Mouse (Mus musculus) cerebellum, adult 18-20 months (tissue): ENCODE results near the gene Col4a1.

Experiments
- DNase-seq, 2 experiments: peaks; one replicate each; pipeline ENCODE4 v3.0.0; 2021

The Col4a1 gene

DNA sequence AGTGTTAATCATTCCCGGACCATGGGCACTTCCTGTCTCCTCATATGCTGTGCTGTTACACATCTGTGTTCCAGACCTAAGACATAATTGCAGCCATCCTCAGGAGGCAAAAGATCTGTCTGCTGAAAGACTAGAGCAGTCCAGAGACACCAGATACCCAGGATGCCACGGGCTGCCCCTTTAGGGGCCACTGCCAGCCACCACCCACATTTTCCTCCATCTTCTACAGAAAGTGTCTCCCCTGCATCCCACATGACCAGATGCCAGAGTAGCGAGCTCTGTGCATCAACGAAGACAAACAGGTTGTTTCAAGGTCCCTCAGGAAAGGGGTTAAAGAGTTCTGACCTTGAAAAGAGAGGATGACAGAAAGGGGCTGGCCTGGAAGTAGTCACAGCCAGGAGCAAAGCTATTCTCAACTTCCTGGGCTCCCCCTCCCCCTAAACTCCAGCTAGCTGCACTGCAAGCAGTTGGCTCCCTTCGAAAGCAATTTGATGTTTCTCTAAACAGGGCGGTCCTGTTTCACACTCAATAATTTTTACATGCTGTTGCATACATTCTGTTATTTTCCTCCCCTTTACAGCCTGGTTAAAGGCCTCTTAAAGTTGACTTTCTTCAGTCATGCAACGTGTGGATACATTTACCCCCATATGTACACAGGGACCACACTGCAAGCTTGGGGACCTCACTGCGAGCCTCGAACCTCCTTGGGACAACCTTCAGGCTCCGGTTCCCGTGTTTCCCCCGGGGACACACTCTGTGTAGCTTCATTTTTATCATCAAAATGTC, 13.9 kb downstream of the Col4a1 start:
- no peak for DNase-seq

DNA sequence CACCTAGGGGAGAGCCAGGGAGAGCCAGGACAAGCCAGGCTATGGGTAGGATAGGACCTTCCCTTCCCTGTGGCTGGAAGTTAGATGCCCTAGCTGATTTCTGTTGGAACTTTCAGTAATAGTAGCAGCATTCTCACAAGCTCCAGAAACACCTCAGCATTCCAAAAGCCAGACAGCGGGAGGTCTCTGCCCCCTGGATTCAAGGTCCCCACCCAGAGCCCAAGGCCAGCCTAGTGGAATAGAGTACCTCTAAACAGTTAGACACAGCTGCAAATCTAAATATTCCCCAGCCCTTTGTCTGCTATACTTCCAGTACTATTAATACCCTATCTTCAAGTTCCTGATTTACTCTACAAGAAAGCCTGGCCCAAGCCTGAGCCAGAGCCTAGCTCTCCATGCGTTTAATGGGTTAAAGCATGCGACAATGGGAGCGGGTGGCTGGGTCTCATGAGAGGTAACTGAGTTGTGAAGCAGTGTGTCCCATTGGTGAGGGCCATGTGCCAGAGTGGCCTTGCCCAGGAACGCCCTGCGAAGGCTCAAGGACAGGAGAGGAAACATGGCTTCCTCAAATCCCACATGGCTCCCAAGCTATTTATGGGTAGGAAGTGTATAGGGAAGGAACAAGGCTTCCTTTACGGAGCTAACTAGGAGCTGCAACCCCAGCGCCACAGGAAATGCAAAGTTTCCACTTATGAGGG, 15.3 kb downstream of the Col4a1 start:
- no peak for DNase-seq

DNA sequence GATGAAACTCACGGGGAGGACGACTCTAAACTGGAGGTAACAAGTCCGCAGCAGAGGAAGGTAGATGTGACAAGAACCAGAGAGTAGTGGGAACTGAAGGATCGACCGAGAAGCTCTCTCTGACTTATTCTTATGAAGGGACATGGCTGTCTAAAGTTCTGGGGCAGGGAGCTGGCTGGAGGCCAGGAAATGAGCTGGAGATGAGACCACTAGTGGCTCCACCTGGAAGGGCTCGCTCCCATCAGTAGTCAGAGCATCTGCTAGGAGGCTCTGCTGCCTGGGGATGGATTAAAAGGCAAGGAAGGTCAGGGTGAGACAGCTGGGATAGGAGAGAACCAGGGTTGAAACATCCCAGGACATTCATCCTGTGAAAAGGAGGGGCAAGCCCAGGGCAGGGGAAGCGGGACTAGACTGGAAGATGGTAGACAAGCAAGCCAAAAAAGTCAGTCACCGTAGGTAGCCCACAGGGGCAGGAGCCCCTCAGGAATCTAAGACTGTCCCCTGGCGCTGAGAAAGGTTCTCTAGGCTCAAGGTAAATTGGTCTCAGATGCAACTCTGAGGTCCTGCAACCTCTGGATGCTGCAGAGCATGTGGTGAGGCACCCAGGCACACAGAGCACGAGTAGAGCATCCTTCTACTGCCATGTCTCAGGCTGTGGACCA, 16.2 kb downstream of the Col4a1 start:
- no peak for DNase-seq

DNA sequence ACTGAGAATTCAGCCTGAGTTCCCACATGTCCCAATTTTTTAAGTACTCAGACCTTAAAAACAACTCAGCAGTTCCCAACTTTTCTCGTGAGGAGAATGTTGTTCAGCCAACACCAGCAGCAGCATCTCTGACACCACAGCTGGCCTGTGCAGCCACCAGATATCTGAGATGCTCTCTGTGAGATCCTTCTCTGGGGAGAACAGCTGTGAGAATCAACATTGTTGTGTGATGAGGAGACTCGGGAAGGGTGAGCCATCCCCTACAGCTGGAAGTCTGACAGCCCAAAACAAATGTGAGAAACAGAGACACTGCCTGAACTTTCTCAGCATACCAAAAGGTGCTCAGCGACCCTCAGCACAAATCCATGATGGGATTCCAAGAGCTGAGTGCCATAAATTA, 20.0 kb downstream of the Col4a1 start:
- DNase-seq = no peak

DNA sequence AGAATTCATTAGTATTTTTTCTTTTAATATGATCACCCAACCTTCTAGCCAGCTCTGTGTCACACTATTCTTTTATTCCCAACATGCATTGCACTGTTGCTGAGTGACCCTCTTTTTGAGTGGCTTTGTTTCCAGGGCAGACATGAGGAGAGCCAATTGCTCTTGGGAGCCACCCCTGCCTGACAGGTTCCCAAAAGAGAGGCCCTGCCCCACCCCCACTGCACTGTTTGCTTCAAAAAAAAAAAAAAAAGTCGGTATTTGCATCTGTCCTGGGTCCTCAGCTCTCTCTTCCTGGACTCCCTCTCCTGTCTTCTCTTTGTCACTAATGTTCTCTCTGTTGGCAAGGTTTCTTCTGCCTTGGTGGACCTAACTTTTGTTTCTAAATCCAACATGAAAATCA, 22.1 kb downstream of the Col4a1 start:
- DNase-seq = no peak

DNA sequence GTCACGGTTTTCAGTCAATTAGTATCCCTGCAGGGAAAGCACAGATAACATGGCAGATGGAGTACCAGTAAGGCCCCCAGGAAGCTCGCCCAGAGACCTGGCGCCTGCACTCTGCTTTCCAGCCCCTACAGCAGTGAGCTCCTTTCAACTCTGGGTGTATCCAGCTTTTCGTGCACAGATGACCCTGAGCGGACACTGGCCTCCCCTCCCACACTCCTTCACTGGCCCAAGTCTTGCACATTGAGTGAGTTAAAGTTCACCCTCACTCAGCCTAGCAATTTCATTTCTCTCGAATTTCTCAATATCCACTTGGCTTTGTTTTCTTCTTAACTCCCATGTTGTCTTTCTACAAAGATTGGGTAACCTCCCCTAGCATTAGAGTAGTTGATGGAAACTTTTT, 24.3 kb downstream of the Col4a1 start:
- no peak for DNase-seq

- DNase-seq = no peak
These were observed 25.5 kb downstream of the Col4a1 start for GRCm38 (mm10) chr8:11287139-11287538.

DNA sequence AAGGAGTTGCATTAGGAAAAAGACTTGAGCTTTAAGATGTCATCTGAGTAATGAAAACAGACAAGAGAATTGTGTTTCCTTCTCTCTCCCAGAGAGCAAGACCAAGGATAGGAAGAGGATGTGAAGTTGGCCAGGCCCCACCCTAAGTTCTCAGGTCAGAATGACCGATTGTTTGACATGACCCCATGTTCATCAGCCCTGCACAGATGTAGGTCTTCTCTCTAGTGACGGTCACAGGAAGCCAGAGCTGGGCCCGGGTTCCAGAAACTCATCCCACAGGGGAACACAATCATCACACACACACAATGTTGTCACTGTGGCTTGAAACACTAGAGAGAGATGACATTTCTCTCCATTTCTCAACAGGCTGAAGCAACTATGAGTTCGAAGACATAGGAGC, 27.2 kb downstream of the Col4a1 start:
- no peak for DNase-seq

GRCm38 (mm10) chr8:11283217-11283616, 29.4 kb downstream of the Col4a1 start:
- DNase-seq = no peak

DNA sequence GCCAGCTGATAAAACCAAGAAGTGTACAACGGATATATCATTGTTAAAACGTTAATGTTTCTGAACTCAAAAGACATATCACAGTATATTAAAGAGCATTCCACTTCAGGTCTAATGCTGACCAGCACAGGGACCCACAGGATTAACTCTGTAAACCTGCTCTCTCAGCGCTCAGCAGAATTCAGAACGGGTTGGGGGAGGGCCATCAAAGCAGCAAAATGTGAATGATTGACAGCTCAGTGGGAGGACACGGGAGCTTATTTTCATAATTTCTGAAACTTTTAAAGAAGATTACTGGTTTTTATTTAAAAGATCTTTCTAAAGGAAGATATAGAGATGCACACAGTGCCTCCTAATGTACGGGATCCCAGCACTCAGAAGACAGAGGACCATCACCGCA, 29.9 kb downstream of the Col4a1 start:
- DNase-seq = no peak

- DNase-seq = no peak
These were observed 30.5 kb downstream of the Col4a1 start for GRCm38 (mm10) chr8:11282139-11282538.

DNA sequence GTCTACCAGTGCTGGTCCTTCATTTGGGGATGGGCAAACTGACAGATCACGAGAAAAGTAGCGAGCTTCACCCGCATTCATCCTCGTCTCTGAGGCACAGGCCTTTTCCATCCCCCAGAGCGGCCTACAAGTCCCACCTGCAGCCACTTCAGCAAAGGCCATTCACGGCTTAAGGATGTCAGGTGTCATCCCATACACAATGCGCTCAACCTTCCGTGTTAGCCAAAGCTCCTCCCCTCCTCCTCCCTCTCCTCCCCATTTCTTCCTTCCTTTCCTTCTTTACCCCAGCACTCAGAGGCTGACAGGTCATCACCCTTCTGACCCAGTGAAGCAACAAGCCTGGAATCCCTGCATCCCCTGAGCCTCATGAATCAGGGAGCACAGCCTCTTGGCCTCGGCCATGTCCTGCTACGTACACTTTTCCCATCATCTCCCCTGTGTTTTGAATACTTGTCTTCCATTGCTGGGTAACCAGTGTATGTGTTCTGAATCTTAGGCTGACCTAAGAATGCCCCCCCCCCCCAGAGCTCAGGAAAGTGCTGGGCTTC, 31.8 kb downstream of the Col4a1 start:
- no peak for DNase-seq

- no peak for DNase-seq
These were observed 33.3 kb downstream of the Col4a1 start for GRCm38 (mm10) chr8:11279296-11279826.

GRCm38 (mm10) chr8:11278101-11278611, 34.5 kb downstream of the Col4a1 start:
- DNase-seq = no peak

DNA sequence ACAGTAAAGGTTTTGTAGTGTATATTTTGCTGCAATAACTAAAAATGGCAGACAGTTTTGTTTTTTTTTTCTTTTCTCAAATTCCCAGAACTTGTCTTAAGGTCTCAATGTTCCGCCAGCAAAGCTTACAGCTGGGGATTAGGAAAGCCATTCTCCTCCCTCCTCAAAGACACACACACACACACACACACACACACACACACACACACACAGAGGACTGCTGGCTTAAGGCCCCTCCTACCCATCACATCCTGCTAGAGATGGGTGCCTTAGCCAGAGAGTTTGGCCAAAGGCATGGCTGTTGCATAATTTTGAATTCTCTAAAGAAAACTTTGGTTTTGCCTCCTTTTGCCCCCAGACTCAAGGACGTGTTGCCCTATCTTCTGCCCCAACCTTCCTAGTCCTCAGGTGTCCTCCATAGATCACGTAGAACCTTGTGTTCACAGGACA, 35.0 kb downstream of the Col4a1 start:
- DNase-seq = no peak

DNA sequence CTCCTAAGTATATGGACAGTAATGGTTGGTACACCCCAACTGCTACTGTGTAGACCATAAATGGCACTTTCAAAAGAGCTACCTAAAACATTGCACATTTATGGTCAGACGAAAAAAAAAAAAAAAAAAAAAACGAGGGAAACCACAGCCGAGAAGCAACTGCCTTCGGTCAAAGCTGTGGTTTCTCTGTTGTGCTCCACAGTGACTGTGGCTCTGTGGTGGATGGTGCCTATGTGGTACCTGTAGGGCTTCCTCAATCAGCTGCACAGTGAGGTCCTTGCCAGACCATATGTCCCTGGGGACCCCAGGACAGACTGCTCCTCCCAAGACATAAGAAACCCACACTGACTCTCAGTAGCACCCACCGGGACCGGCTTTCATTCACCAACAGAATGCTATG, 36.3 kb downstream of the Col4a1 start:
- DNase-seq = no peak

GRCm38 (mm10) chr8:11274415-11274814, 38.2 kb downstream of the Col4a1 start:
- DNase-seq = no peak

DNA sequence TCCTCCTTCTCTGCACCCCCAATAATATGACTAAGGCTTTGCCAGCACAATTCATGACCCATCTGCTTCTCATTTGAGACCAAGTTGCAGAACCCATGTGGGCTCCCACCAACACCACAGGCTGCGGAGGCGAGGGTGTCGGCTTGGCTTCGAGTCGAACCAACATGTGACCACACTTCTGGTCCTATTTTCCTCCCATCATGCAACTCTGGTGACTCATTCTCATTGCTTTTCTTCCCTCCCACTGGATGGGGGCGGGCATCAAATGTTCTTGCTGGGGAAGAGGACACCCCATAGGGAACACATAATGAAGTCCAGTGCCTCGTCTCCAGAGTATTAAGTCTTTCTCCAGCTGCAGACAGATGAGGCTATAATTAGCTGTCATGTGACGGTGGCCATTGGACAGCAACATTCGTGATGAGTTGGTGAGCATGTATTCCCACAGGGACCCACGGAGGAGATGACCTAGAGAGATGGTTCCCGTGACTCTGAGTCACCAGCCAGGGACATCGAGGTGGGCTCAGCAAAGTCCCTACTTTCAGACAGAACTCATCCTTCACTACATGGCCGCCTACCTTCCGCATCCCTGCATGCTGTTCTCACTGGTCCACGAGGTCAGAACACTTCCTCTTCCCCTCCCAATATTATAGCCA, 39.0 kb downstream of the Col4a1 start:
- DNase-seq = no peak

- DNase-seq = no peak
These were observed 40.4 kb downstream of the Col4a1 start for GRCm38 (mm10) chr8:11272205-11272604.

GRCm38 (mm10) chr8:11270826-11271225, 41.8 kb downstream of the Col4a1 start:
- no peak for DNase-seq

GRCm38 (mm10) chr8:11268753-11269152, 43.9 kb downstream of the Col4a1 start:
- no peak for DNase-seq

DNA sequence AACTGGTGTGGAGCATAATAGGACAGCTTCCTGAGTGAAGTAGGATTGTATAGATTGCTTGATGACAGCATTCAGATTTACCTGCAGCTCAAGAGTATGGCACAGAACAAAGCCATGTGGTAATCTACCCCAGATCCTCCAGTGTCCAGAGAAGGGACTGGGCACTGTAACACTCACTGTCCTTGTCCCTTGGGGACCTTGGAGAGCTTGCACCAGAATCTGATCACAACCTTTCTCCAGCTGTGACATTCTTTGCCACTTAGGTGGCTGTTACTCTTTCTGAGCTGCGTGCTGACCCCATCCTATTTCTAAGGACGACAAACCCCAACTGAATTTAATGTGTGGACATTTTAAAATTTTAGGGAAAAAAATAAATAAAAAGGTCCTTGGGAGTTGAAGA, 46.2 kb downstream of the Col4a1 start:
- no peak for DNase-seq

GRCm38 (mm10) chr8:11265971-11266370, 46.7 kb downstream of the Col4a1 start:
- DNase-seq = no peak
